Mouse (Mus musculus) spleen, postnatal 0 days (tissue): ENCODE data around the gene Cit. TPM values are rescaled to one million over a fixed set of nuclear protein-coding genes. Genes with fewer than 3 reads are reported as not detected.

Source experiments
- polyA plus RNA-seq: library from polyadenylated mRNA; unstranded; fragments of >200 nt; fragmentation: Nextera tagmentation; extraction: Ambion mirVana; gene quantifications from 2 replicates; pipeline ENCODE4 v1.2.1, GENCODE M21; 2015

Cit gene
- polyA plus RNA-seq = 36.1 and 36.4 TPM in 2 replicates

GRCm38 (mm10) chr5:115844766-115845634, at the start of gene Cit:
Gene Cit, plus strand, starts transcription at chr5:115845278.

GRCm38 (mm10) chr5:116024327-116024739, 179.3 kb downstream of the Cit start, which contains the start of gene Prkab1:
Gene Prkab1, minus strand, starts transcription at chr5:116024508.

Other genes starting within 250 kb of the Cit start
- gene Rab35, start 213.4 kb upstream of the Cit start, polyA plus RNA-seq = 16.4 and 17.0 TPM in 2 replicates
- gene Bicdl1, start 113.7 kb upstream of the Cit start, polyA plus RNA-seq = 4.9 and 7.0 TPM in 2 replicates
- gene Prkab1, start 179.2 kb downstream of the Cit start, polyA plus RNA-seq = 91.6 and 95.5 TPM in 2 replicates
- gene Tmem233, start 238.0 kb downstream of the Cit start, polyA plus RNA-seq = 0.06 TPM in 1 of 2 replicates, not detected in the other